Mouse (Mus musculus): ENCODE measurements around the gene Ccni.
A peak's percentile ranks its signal among the peaks of the same experiment; 100 is the strongest.

The Ccni gene

GRCm38 (mm10) chr5:93206109-93207005 lies at the start of gene Ccni, which contains the start of gene 2010109A12Rik:
TSS of gene Ccni (minus strand) at chr5:93206495.
TSS of gene 2010109A12Rik (plus strand) at chr5:93206518.
- DNase-seq, result peak; percentile 97

GRCm38 (mm10) chr5:93255759-93256265 lies 49.5 kb upstream of the Ccni start:
- DNase-seq, result no peak

GRCm38 (mm10) chr5:93251001-93251760 lies 44.9 kb upstream of the Ccni start:
- no peak for DNase-seq

GRCm38 (mm10) chr5:93249940-93250578 lies 43.8 kb upstream of the Ccni start:
- DNase-seq, result no peak

- no peak for DNase-seq
Measured at GRCm38 (mm10) chr5:93245280-93245679, 39.0 kb upstream of the Ccni start.

- DNase-seq, result peak; percentile 44
Measured at GRCm38 (mm10) chr5:93239590-93240544, 33.6 kb upstream of the Ccni start.

- no peak for DNase-seq
Measured at GRCm38 (mm10) chr5:93236541-93236940, 30.2 kb upstream of the Ccni start.

GRCm38 (mm10) chr5:93235888-93236287 lies 29.6 kb upstream of the Ccni start:
- no peak for DNase-seq

GRCm38 (mm10) chr5:93234605-93235004 lies 28.3 kb upstream of the Ccni start:
- DNase-seq, result no peak

- peak; percentile 28 for DNase-seq
Measured at GRCm38 (mm10) chr5:93234130-93234529, 27.8 kb upstream of the Ccni start.

- DNase-seq, result no peak
Measured at GRCm38 (mm10) chr5:93232838-93233237, 26.5 kb upstream of the Ccni start.

GRCm38 (mm10) chr5:93231721-93232120 lies 25.4 kb upstream of the Ccni start:
- no peak for DNase-seq

- DNase-seq, result no peak
Measured at GRCm38 (mm10) chr5:93229527-93229926, 23.2 kb upstream of the Ccni start.

GRCm38 (mm10) chr5:93227157-93227556 lies 20.9 kb upstream of the Ccni start:
- DNase-seq, result no peak

- no peak for DNase-seq
Measured at GRCm38 (mm10) chr5:93224549-93224948, 18.3 kb upstream of the Ccni start.

GRCm38 (mm10) chr5:93221661-93222060 lies 15.4 kb upstream of the Ccni start:
- DNase-seq, result no peak

GRCm38 (mm10) chr5:93218375-93218774 lies 12.1 kb upstream of the Ccni start:
- no peak for DNase-seq

GRCm38 (mm10) chr5:93207555-93207954 lies 1.3 kb upstream of the Ccni start:
- no peak for DNase-seq

GRCm38 (mm10) chr5:93207006-93207348 lies 682 bp upstream of the Ccni start:
- DNase-seq, result peak; percentile 23

GRCm38 (mm10) chr5:93205371-93206108 lies 755 bp downstream of the Ccni start:
- peak; percentile 86 for DNase-seq

GRCm38 (mm10) chr5:93201181-93201580 lies 5.1 kb downstream of the Ccni start:
- no peak for DNase-seq

Data from thymus, postnatal 14 days (tissue).